Mouse (Mus musculus) embryo, embryonic 10.5 days (tissue): ENCODE measurements around the gene Psd4.

Experiments
- DNase-seq: peaks from one replicate; pipeline ENCODE4 v3.0.0-alpha.2; 2015; ENCODE audit warnings: low spot score

Gene Psd4

GRCm38 (mm10) chr2:24435699-24436098 lies 68.3 kb downstream of the Psd4 start:
- DNase-seq: no peak

- DNase-seq: no peak
Measured at GRCm38 (mm10) chr2:24440056-24440455, 72.7 kb downstream of the Psd4 start.

GRCm38 (mm10) chr2:24441899-24442298 lies 74.5 kb downstream of the Psd4 start:
- no peak for DNase-seq

- DNase-seq: no peak
Measured at GRCm38 (mm10) chr2:24442303-24442925, 75.0 kb downstream of the Psd4 start.

GRCm38 (mm10) chr2:24443256-24443790 lies 75.9 kb downstream of the Psd4 start:
- no peak for DNase-seq

- DNase-seq: no peak
Measured at GRCm38 (mm10) chr2:24449111-24449510, 81.7 kb downstream of the Psd4 start.

GRCm38 (mm10) chr2:24453206-24453605 lies 85.8 kb downstream of the Psd4 start:
- DNase-seq: no peak

GRCm38 (mm10) chr2:24454429-24455011 lies 87.1 kb downstream of the Psd4 start:
- no peak for DNase-seq

GRCm38 (mm10) chr2:24455057-24455855 lies 87.9 kb downstream of the Psd4 start:
- peak; percentile 12 for DNase-seq

- no peak for DNase-seq
Measured at GRCm38 (mm10) chr2:24456841-24457240, 89.5 kb downstream of the Psd4 start.

- no peak for DNase-seq
Measured at GRCm38 (mm10) chr2:24460112-24460807, 92.9 kb downstream of the Psd4 start.

- DNase-seq: peak; percentile 44
Measured at GRCm38 (mm10) chr2:24460808-24461127, 93.4 kb downstream of the Psd4 start.
